Mouse (Mus musculus): ENCODE measurements around the gene Lif.

Lif gene

GRCm38 (mm10) chr11:4262847-4263246 is 5.5 kb downstream of the Lif start:
- DNase-seq: no peak

GRCm38 (mm10) chr11:4263296-4263695 is 5.9 kb downstream of the Lif start:
- no peak for DNase-seq

GRCm38 (mm10) chr11:4264066-4264465 is 6.7 kb downstream of the Lif start:
- DNase-seq: peak; percentile 38

- DNase-seq: peak; percentile 57
Observed at GRCm38 (mm10) chr11:4266271-4267201, 9.2 kb downstream of the Lif start.

- no peak for DNase-seq
Observed at GRCm38 (mm10) chr11:4267202-4267578, 9.8 kb downstream of the Lif start.

- DNase-seq: no peak
Observed at GRCm38 (mm10) chr11:4268500-4268899, 11.1 kb downstream of the Lif start.

GRCm38 (mm10) chr11:4270744-4271459 is 13.5 kb downstream of the Lif start:
- no peak for DNase-seq

GRCm38 (mm10) chr11:4271544-4271943 is 14.2 kb downstream of the Lif start:
- DNase-seq: no peak

GRCm38 (mm10) chr11:4276411-4276861 is 19.1 kb downstream of the Lif start:
- DNase-seq: peak; percentile 57

- DNase-seq: no peak
Observed at GRCm38 (mm10) chr11:4279909-4280308, 22.6 kb downstream of the Lif start.

GRCm38 (mm10) chr11:4281852-4282251 is 24.5 kb downstream of the Lif start:
- no peak for DNase-seq

- DNase-seq: no peak
Observed at GRCm38 (mm10) chr11:4283627-4284026, 26.3 kb downstream of the Lif start.

GRCm38 (mm10) chr11:4289280-4289679 is 31.9 kb downstream of the Lif start:
- no peak for DNase-seq

GRCm38 (mm10) chr11:4291639-4292038 is 34.3 kb downstream of the Lif start:
- DNase-seq: no peak

- no peak for DNase-seq
Observed at GRCm38 (mm10) chr11:4292224-4292887, 35.0 kb downstream of the Lif start.

GRCm38 (mm10) chr11:4292888-4293247 is 35.5 kb downstream of the Lif start:
- DNase-seq: no peak

GRCm38 (mm10) chr11:4293481-4293880 is 36.1 kb downstream of the Lif start:
- DNase-seq: no peak

GRCm38 (mm10) chr11:4294047-4294446 is 36.7 kb downstream of the Lif start:
- DNase-seq: no peak

GRCm38 (mm10) chr11:4294495-4295351 is 37.4 kb downstream of the Lif start:
- no peak for DNase-seq

- no peak for DNase-seq
Observed at GRCm38 (mm10) chr11:4296610-4297275, 39.4 kb downstream of the Lif start.

GRCm38 (mm10) chr11:4297753-4298152 is 40.4 kb downstream of the Lif start:
- DNase-seq: peak; percentile 43

- DNase-seq: no peak
Observed at GRCm38 (mm10) chr11:4298615-4299014, 41.3 kb downstream of the Lif start.

All from lung, postnatal 36 days (tissue).